Mouse (Mus musculus): ENCODE measurements around the gene Cpne9. TPM values are rescaled to one million over a fixed set of nuclear protein-coding genes. Genes with fewer than 3 reads are reported as not detected.

Cpne9 gene
- polyA plus RNA-seq, 2 experiments = 0.44 to 0.77 TPM

- H3K9me3 ChIP-seq (ENCODE audit: control insufficient read depth, low read length) = no peaks in the 10 kb centered on the region
- H3K4me2 ChIP-seq (replicated peaks; ENCODE audit: low read depth, low read length, severe bottlenecking) = no peak overlapping the region
- H3K36me3 ChIP-seq (ENCODE audit: control insufficient read depth, insufficient read depth, low read length) = peaks cover 96% of the 10 kb centered on the region
- no peak overlapping the region for H3K27ac ChIP-seq (replicated peaks; ENCODE audit: low read depth, low read length)
- no peaks in the 10 kb centered on the region for H3K4me1 ChIP-seq (ENCODE audit: control insufficient read depth, insufficient read depth, low read length)
- H3K9ac ChIP-seq (ENCODE audit: low read depth, low read length, severe bottlenecking) = no peak overlapping the region
- H3K27me3 ChIP-seq (ENCODE audit: control insufficient read depth, insufficient read depth, low read length) = no peaks in the 10 kb centered on the region
- DNase-seq (ENCODE audit: low spot score) (no peak), ATAC-seq (ENCODE audit: low FRiP score, low read depth) (no peak)
- 93% methylated on average over 8 of the region's 8 CpGs for WGBS
- no peak overlapping the region for H3K4me3 ChIP-seq (replicated peaks; ENCODE audit: low read length)
- TF ChIP-seq POLR2A (IDR thresholded peaks at IDR 0.05; ENCODE audit: borderline replicate concordance, extremely low read depth, insufficient read depth, insufficient read length) = no peak
Observed at GRCm38 (mm10) chr6:113264429-113264828, 17.7 kb upstream of the Cpne9 start.

DNA sequence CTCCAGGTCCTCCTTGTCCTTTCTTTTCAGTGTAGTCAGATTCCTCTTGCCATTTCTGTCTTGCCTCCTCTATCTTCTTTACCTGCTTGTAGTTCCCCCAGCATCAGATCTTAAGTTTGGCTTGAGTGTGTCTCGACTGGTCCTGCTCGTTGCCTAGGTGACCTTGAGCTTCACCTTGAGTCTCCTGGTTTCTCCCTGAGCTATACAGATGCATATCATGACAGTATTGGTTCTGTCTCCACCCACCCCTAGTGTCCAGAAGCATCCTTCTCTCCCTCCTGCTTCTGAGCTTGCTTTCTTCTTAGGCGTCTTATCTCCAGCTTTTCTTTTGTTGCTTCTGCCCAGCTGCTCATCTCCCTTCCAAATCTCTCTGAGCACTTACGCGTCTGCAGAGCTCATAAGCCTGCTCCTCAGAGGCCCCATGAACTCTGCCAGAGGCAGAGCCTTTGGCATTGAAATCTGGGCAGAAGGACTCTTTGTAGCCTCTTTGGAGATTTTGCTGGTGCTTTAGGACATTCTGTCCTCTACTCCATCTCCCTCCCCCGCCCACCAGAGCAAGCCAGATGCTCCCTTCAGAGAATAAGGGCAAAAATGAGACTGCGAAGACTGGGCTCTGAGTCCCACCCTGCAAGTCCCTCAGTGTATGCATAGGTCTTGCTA lies 15.0 kb upstream of the Cpne9 start:
- DNase-seq (ENCODE audit: low spot score) = no peak
- Histone ChIP-seq H3K9me3 (ENCODE audit: control insufficient read depth, low read length) (no peaks in the 10 kb centered on the region), H3K36me3 (ENCODE audit: control insufficient read depth, insufficient read depth, low read length) (peaks cover 96% of the 10 kb centered on the region), H3K4me2 (replicated peaks; ENCODE audit: low read depth, low read length, severe bottlenecking) (no peak overlapping the region), H3K4me3 (replicated peaks; ENCODE audit: low read length) (no peak overlapping the region), H3K9ac (ENCODE audit: low read depth, low read length, severe bottlenecking) (no peak overlapping the region), H3K4me1 (ENCODE audit: control insufficient read depth, insufficient read depth, low read length) (no peaks in the 10 kb centered on the region), H3K27ac (replicated peaks; ENCODE audit: low read depth, low read length) (no peak overlapping the region), H3K27me3 (ENCODE audit: control insufficient read depth, insufficient read depth, low read length) (no peaks in the 10 kb centered on the region)
- ATAC-seq (ENCODE audit: low FRiP score, low read depth) = no peak
- TF ChIP-seq POLR2A (IDR thresholded peaks at IDR 0.05; ENCODE audit: borderline replicate concordance, extremely low read depth, insufficient read depth, insufficient read length) = no peak
- 87% methylated on average over 7 of the region's 7 CpGs for WGBS

DNA sequence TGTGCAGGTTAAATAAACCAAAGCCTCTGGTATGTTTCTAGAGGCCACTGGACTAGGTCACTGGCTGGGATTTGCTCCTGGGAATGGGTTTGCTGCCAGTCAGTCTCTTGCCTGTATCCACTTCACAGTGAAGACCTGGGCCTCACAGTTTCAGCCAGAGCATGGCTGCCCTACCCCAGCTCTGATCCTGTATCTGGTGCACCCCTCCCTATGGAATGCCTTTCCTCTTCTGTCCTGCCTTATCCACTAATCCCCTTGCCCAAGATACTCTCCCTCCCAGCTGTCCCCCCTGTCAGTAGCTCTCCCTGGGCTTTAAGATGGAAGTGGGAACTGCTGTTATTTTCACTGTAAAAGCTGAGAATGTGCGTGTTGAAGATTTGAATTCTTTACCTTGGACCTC lies 14.1 kb upstream of the Cpne9 start:
- no peaks in the 10 kb centered on the region for H3K4me1 ChIP-seq (ENCODE audit: control insufficient read depth, insufficient read depth, low read length)
- peaks cover 96% of the 10 kb centered on the region for H3K36me3 ChIP-seq (ENCODE audit: control insufficient read depth, insufficient read depth, low read length)
- WGBS = 76% methylated on average over 1 of the region's 1 CpGs
- no peak overlapping the region for H3K9ac ChIP-seq (ENCODE audit: low read depth, low read length, severe bottlenecking)
- no peak overlapping the region for H3K27ac ChIP-seq (replicated peaks; ENCODE audit: low read depth, low read length)
- TF ChIP-seq POLR2A (IDR thresholded peaks at IDR 0.05; ENCODE audit: borderline replicate concordance, extremely low read depth, insufficient read depth, insufficient read length) = no peak
- ATAC-seq (ENCODE audit: low FRiP score, low read depth) (peak; percentile 70; the same call in 1 of the 2 replicates), DNase-seq (ENCODE audit: low spot score) (no peak)
- H3K4me3 ChIP-seq (replicated peaks; ENCODE audit: low read length) = no peak overlapping the region
- no peak overlapping the region for H3K4me2 ChIP-seq (replicated peaks; ENCODE audit: low read depth, low read length, severe bottlenecking)
- H3K9me3 ChIP-seq (ENCODE audit: control insufficient read depth, low read length) = no peaks in the 10 kb centered on the region
- no peaks in the 10 kb centered on the region for H3K27me3 ChIP-seq (ENCODE audit: control insufficient read depth, insufficient read depth, low read length)

- 87% methylated on average over 3 of the region's 3 CpGs for WGBS
- H3K4me3 ChIP-seq (replicated peaks; ENCODE audit: low read length) = no peak overlapping the region
- ATAC-seq (ENCODE audit: low FRiP score, low read depth) = no peak
Observed at GRCm38 (mm10) chr6:113272365-113272764, 9.7 kb upstream of the Cpne9 start.

DNA sequence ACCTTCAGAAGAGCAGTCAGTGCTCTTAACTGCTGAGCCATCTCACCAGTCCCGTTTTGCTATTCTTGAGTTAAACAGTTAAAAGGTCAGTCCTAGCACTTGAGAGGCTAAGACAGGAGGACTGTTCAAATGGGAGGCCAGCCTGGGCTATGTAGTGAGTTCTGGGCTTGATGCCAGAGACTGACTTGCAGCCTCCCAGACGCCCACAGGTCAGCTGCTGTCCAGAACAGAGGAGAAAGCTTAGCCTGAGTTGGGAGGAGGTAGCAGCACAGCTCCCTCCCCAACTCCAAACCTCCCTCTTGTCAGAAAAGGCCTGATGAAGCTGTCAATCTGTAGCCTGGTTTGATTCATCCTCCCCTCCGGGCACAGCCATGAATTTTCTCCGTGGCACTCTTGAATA lies 5.3 kb upstream of the Cpne9 start:
- H3K9ac ChIP-seq (ENCODE audit: low read depth, low read length, severe bottlenecking) = no peak overlapping the region
- peaks cover 59% of the 10 kb centered on the region for H3K36me3 ChIP-seq (ENCODE audit: control insufficient read depth, insufficient read depth, low read length)
- TF ChIP-seq POLR2A (IDR thresholded peaks at IDR 0.05; ENCODE audit: borderline replicate concordance, extremely low read depth, insufficient read depth, insufficient read length) = no peak
- ATAC-seq (ENCODE audit: low FRiP score, low read depth) (no peak), DNase-seq (ENCODE audit: low spot score) (no peak)
- no peaks in the 10 kb centered on the region for H3K4me1 ChIP-seq (ENCODE audit: control insufficient read depth, insufficient read depth, low read length)
- no peak overlapping the region for H3K4me2 ChIP-seq (replicated peaks; ENCODE audit: low read depth, low read length, severe bottlenecking)
- no peak overlapping the region for H3K4me3 ChIP-seq (replicated peaks; ENCODE audit: low read length)
- H3K9me3 ChIP-seq (ENCODE audit: control insufficient read depth, low read length) = no peaks in the 10 kb centered on the region
- 75% methylated on average over 4 of the region's 4 CpGs for WGBS
- H3K27me3 ChIP-seq (ENCODE audit: control insufficient read depth, insufficient read depth, low read length) = peaks cover 4% of the 10 kb centered on the region
- H3K27ac ChIP-seq (replicated peaks; ENCODE audit: low read depth, low read length) = no peak overlapping the region

More at GRCm38 (mm10) chr6:113272365-113272764, 9.7 kb upstream of the Cpne9 start:
- H3K27me3 ChIP-seq (ENCODE audit: control insufficient read depth, insufficient read depth, low read length) = no peaks in the 10 kb centered on the region
- no peak for TF ChIP-seq POLR2A (IDR thresholded peaks at IDR 0.05; ENCODE audit: borderline replicate concordance, extremely low read depth, insufficient read depth, insufficient read length)
- no peaks in the 10 kb centered on the region for H3K4me1 ChIP-seq (ENCODE audit: control insufficient read depth, insufficient read depth, low read length)
- DNase-seq (ENCODE audit: low spot score) = no peak
- H3K9ac ChIP-seq (ENCODE audit: low read depth, low read length, severe bottlenecking) = no peak overlapping the region
- H3K4me2 ChIP-seq (replicated peaks; ENCODE audit: low read depth, low read length, severe bottlenecking) = no peak overlapping the region
- H3K9me3 ChIP-seq (ENCODE audit: control insufficient read depth, low read length) = no peaks in the 10 kb centered on the region
- H3K36me3 ChIP-seq (ENCODE audit: control insufficient read depth, insufficient read depth, low read length) = peaks cover 90% of the 10 kb centered on the region
- H3K27ac ChIP-seq (replicated peaks; ENCODE audit: low read depth, low read length) = no peak overlapping the region

All from limb, embryonic 14.5 days (tissue).